Mouse (Mus musculus) midbrain, postnatal 0 days (tissue): Measurements from ENCODE around the gene Bbs5. TPM values are rescaled to one million over a fixed set of nuclear protein-coding genes. Genes with fewer than 3 reads are reported as not detected.
A peak's percentile ranks its signal among the peaks of the same experiment; 100 is the strongest.
"Not testable (repeated sequence)": the region's sequence is repeated elsewhere in the genome, so short reads cannot be mapped to it uniquely, and the experiment has no call there.

Source experiments
- ATAC-seq: fragments of 200-750 bp; cut with Nextera tagmentation; 2 replicates; pipeline ENCODE4 v1.8.0; 2017; ENCODE audit warnings: moderate number of reproducible peaks, mild to moderate bottlenecking, moderate TSS enrichment, moderate library complexity; ENCODE audit not compliant: low FRiP score
- DNase-seq: peaks from one replicate; pipeline ENCODE4 v3.0.0-alpha.2; 2015; ENCODE audit warnings: low spot score
- H3K27ac ChIP-seq: fragments of 300-500 bp; sonication (generic); 2 replicates; pipeline ENCODE4 v1.5.1; 2014; ENCODE audit warnings: low read depth, mild to moderate bottlenecking, low read length, mixed read lengths
- H3K27me3 ChIP-seq: fragments of 300-500 bp; sonication (generic); 2 replicates; pipeline ENCODE4 v1.6.1; 2014; ENCODE audit warnings: low read length, control low read depth, mixed read lengths; ENCODE audit not compliant: insufficient read depth
- H3K36me3 ChIP-seq: fragments of 300-500 bp; sonication (generic); 2 replicates; pipeline ENCODE4 v1.6.1; 2014; ENCODE audit warnings: low read length, control low read depth, mixed read lengths; ENCODE audit not compliant: insufficient read depth
- H3K4me1 ChIP-seq: fragments of 300-500 bp; sonication (generic); 2 replicates; pipeline ENCODE4 v1.6.1; 2014; ENCODE audit warnings: mild to moderate bottlenecking, control low read depth, antibody characterized with exemption, low read length, mixed read lengths; ENCODE audit not compliant: insufficient read depth
- H3K4me2 ChIP-seq: fragments of 300-500 bp; sonication (generic); 2 replicates; pipeline ENCODE4 v1.6.1; 2014; ENCODE audit warnings: low read depth, mild to moderate bottlenecking, low read length, mixed read lengths; ENCODE audit not compliant: poor library complexity, severe bottlenecking
- H3K4me3 ChIP-seq: fragments of 300-500 bp; sonication (generic); 2 replicates; pipeline ENCODE4 v1.5.1; 2014; ENCODE audit warnings: low read depth, mild to moderate bottlenecking, low read length, moderate library complexity
- H3K9ac ChIP-seq: fragments of 300-500 bp; sonication (generic); replicated peaks from 2 replicates; pipeline ENCODE4 v1.6.1; 2014; ENCODE audit warnings: mild to moderate bottlenecking, low read length, moderate library complexity, mixed read lengths; ENCODE audit not compliant: poor library complexity, severe bottlenecking
- H3K9me3 ChIP-seq: fragments of 300-500 bp; sonication (generic); 2 replicates; pipeline ENCODE4 v1.6.1; 2016; ENCODE audit warnings: low read length, control low read depth
- CTCF ChIP-seq: IDR thresholded peaks from 2 replicates; pipeline ENCODE4 v1.5.1; 2016; ENCODE audit warnings: antibody characterized with exemption, mild to moderate bottlenecking
- WGBS: fragments of 180-500 bp; shearing (Covaris S2); extraction: QIAGEN DNeasy Blood & Tissue Kit; methylation state at CpG from one replicate; pipeline ENCODE4 v1.1.7; 2014; 5-methylcytosine and 5-hydroxymethylcytosine counted together
- polyA plus RNA-seq: library from polyadenylated mRNA; unstranded; fragments of >200 nt; fragmentation: Nextera tagmentation; extraction: Ambion mirVana; gene quantifications from 2 replicates; pipeline ENCODE4 v1.2.1, GENCODE M21; 2015
- total RNA-seq: library from RNA; depleted of rRNA; stranded (reverse); fragments of >200 nt; gene quantifications from 2 replicates; pipeline ENCODE4 v1.2.3, GENCODE M21; 2014

Bbs5 gene
- total and polyA plus RNA-seq, 2 experiments from 2014 or later, result 17.2 to 28.4 TPM

DNA sequence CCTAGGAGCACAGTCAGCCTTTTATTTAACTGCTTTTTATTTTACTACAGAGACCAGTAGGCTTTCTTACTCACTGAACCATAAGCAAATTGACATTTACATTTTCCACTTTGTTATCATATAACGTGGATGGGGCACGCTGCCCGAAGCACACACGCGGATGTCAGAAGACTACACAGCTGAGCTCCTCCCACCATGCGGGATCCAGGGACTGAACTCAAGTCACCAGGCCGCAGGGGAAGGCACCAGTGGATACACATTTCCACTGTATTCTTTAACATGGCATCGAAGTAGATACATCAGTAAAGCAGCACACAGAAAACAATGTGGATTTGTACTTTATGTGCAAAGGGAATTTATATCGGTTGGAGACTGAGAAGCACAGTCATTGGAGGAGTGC is 28.3 kb downstream of the Bbs5 start:
- Histone ChIP-seq H3K4me1 (no peaks in the 10 kb centered on the region), H3K9me3 (no peaks in the 10 kb centered on the region), H3K27me3 (no peaks in the 10 kb centered on the region), H3K4me2 (no peak overlapping the region), H3K9ac (no peak overlapping the region), H3K36me3 (no peaks in the 10 kb centered on the region), H3K27ac (no peak overlapping the region), H3K4me3 (no peak overlapping the region)
- no peak for TF ChIP-seq CTCF
- 92% methylated on average over 9 of the region's 9 CpGs for WGBS
- ATAC-seq (no peak), DNase-seq (no peak)

DNA sequence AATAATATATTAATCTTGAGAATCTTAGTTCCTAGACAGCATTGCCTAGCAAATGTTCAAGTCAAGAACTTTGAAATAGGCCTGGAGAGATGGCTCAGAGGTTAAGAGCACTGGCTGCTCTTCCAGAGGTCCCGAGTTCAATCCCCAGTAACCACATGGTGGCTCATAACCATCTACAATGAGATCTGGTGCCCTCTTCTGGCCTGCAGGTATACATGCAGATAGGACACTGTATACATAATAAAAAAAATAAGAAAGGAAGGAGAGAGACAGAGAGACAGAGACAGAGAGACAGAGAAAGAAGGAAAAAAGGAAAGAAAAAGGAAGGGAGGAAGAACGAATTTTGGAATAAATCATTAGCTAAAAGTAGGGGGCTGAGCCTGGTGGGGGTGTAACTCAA is 29.7 kb downstream of the Bbs5 start:
- Histone ChIP-seq H3K9ac (no peak overlapping the region), H3K4me1 (no peaks in the 10 kb centered on the region), H3K9me3 (no peaks in the 10 kb centered on the region), H3K27me3 (no peaks in the 10 kb centered on the region), H3K27ac (no peak overlapping the region), H3K4me3 (no peak overlapping the region), H3K4me2 (no peak overlapping the region), H3K36me3 (no peaks in the 10 kb centered on the region)
- no peak for DNase-seq
- peak; percentile 48 for TF ChIP-seq CTCF
- 72% methylated on average over 2 of the region's 2 CpGs for WGBS
- ATAC-seq, result no peak

DNA sequence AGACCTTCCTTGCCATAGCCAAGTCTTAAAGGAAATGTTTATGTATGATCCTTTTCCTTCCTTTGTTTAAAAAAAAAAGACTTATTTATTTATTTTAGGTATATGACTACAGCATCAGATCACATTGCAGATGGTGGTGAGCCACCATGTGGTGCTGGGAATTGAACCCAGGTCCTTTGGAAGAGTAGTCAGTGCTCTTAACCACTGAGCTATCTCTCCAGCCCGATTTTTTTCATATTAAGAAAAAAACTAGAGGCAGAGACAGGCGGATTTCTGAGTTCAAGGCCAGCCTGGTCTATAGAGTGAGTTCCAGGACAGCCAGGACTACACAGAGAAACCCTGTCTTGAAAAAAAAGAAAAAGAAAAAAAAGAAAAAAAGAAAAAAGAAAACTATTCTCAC is 30.2 kb downstream of the Bbs5 start:
- H3K4me1 ChIP-seq, H3K9ac ChIP-seq, ATAC-seq, H3K27ac ChIP-seq, H3K27me3 ChIP-seq, H3K4me2 ChIP-seq, H3K4me3 ChIP-seq, H3K36me3 ChIP-seq, H3K9me3 ChIP-seq, DNase-seq: not testable (repeated sequence)
- 90% methylated on average over 2 of the region's 2 CpGs for whole genome bisulfite sequencing

DNA sequence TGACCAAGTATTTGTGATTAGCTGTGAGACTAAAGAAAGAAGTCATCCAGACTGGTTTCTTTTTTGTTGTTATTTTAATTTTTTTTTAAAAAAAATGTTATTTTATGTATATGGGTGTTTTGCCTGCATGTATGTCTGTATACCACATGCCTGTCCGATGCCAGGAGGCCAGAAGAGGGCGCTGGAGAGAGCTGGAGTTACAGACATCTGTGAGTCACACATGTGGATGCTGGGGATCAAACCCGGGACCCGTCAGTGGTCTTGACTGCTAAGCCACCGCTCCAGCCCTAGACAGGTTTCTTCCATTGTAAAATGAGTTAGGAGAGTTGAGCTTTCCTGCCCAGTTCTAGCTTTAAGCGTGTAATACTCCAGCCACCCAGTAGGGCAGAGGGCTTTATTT is 33.0 kb downstream of the Bbs5 start:
- peak; percentile 13; the same call in 1 of the 2 replicates for TF ChIP-seq CTCF
- Histone ChIP-seq H3K4me1 (peaks cover 5% of the 10 kb centered on the region; the same call in 1 of the 2 replicates), H3K9ac (no peak overlapping the region), H3K4me2 (no peak overlapping the region), H3K27ac (no peak overlapping the region), H3K27me3 (no peaks in the 10 kb centered on the region), H3K36me3 (no peaks in the 10 kb centered on the region), H3K9me3 (no peaks in the 10 kb centered on the region), H3K4me3 (no peak overlapping the region)
- DNase-seq (no peak), ATAC-seq (no peak)
- WGBS, result 61% methylated on average over 6 of the region's 6 CpGs

DNA sequence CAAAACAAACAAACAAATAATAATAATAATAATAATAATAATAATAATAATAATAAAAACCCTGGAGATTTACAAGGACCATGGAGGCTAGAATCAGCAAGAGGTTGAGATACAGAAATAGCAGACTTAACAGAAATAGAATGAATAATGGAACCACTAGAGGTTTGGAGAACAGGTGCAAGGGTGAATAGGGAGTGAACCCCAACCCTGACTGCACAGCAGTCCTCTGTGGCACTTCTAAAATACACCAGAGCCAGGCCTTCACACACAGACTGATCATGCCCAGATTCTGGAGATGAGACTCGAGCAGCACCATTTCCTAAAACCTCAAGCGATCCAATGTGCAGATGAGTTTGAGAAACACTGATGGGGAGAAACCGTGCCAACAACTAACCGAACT is 35.0 kb downstream of the Bbs5 start:
- Histone ChIP-seq H3K27ac (no peak overlapping the region), H3K9me3 (no peaks in the 10 kb centered on the region), H3K27me3 (no peaks in the 10 kb centered on the region), H3K4me2 (no peak overlapping the region), H3K36me3 (peaks cover under 1% of the 10 kb centered on the region; the same call in 1 of the 2 replicates), H3K9ac (no peak overlapping the region), H3K4me3 (no peak overlapping the region), H3K4me1 (peaks cover 5% of the 10 kb centered on the region; the same call in 1 of the 2 replicates)
- no peak for TF ChIP-seq CTCF
- WGBS, result 74% methylated on average over 4 of the region's 4 CpGs
- DNase-seq (no peak), ATAC-seq (no peak)

DNA sequence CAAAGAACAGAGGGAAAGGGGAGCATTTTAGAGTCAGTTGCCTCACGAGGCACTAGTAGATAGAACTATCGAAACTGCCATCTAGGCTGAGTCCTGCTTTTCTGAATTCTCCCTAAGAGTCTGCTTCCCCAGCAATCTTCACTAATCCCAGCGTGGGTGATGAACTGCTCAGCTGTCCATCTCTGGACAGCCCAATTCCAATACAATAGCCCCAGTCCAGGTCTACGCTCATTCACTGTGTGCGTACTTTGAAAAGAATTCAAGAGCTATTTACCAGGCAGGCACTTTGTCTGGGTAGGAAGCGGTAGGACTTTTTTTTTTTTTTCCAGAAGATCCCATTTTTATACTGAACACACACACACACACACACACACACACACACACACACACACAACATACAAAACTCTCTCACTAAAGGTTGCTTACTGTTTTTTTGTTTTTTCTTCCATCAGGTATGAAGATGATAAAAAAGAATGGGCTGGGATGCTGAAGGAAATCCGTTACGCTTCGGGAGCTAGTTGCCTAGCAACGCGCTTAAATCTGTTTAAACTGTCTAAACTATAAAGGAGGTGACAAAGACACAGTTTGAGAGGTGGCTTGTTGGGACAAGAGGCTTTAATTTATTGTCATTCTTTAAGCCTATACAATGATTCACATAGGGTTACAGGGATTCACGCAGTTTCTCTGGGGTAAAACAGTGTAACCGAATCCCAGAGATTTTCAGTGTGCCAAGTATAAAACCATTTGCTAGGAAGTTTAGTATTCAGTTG is 36.2 kb downstream of the Bbs5 start:
- peak; percentile 42 for DNase-seq
- 13% methylated on average over 13 of the region's 13 CpGs for WGBS
- TF ChIP-seq CTCF, result no peak
- Histone ChIP-seq H3K27me3 (no peaks in the 10 kb centered on the region), H3K4me1 (peaks cover 5% of the 10 kb centered on the region; the same call in 1 of the 2 replicates), H3K9me3 (no peaks in the 10 kb centered on the region), H3K27ac (no peak overlapping the region), H3K36me3 (peaks cover 8% of the 10 kb centered on the region; the same call in 1 of the 2 replicates), H3K4me3 (peak overlapping the region; percentile 17; the same call in 1 of the 2 replicates), H3K4me2 (peak overlapping the region; percentile 39), H3K9ac (no peak overlapping the region)
- ATAC-seq, result no peak
